Mouse (Mus musculus) ES-E14 (cell line): Measurements from ENCODE around the gene Stac.

Source experiments
- CHD2 ChIP-seq: IDR thresholded peaks from 2 replicates; pipeline ENCODE4 v1.6.1; 2014; ENCODE audit warnings: mild to moderate bottlenecking, low read depth, low read length, inconsistent platforms
- HCFC1 ChIP-seq: IDR thresholded peaks from 2 replicates; pipeline ENCODE4 v1.6.1; 2012; ENCODE audit warnings: low read length, inconsistent platforms, borderline replicate concordance; ENCODE audit not compliant: insufficient read depth
- MAFK ChIP-seq: IDR thresholded peaks from 2 replicates; pipeline ENCODE4 v1.6.1; 2014; ENCODE audit warnings: mild to moderate bottlenecking, low read depth, low read length, inconsistent platforms; ENCODE audit not compliant: insufficient read depth
- ZC3H11A ChIP-seq: IDR thresholded peaks from 2 replicates; pipeline ENCODE4 v1.6.1; 2012; ENCODE audit warnings: low read depth, mild to moderate bottlenecking, inconsistent platforms, low read length, borderline replicate concordance
- ZNF384 ChIP-seq: IDR thresholded peaks from 2 replicates; pipeline ENCODE4 v1.6.1; 2012; ENCODE audit warnings: low read depth, low read length, inconsistent platforms

- TF ChIP-seq ZC3H11A (no peak), HCFC1 (no peak), ZNF384 (no peak), MAFK (no peak), CHD2 (no peak)
Measured at GRCm38 (mm10) chr9:111515536-111515935, 174.6 kb downstream of the Stac start.
